Mouse (Mus musculus) MEL (cell line): ENCODE data around the gene Nop2.

Source experiments
- MAZ ChIP-seq: IDR thresholded peaks from 2 replicates; pipeline ENCODE4 v1.6.1; 2012; ENCODE audit warnings: low read depth, mild to moderate bottlenecking, inconsistent platforms, low read length, improper control_type of control experiment
- USF1 ChIP-seq: IDR thresholded peaks from 2 replicates; pipeline ENCODE4 v1.6.1; 2014; ENCODE audit warnings: low read depth, mild to moderate bottlenecking, inconsistent platforms, low read length, improper control_type of control experiment, moderate library complexity
- ZC3H11A ChIP-seq: IDR thresholded peaks from 2 replicates; pipeline ENCODE4 v1.6.1; 2012; ENCODE audit warnings: low read depth, mild to moderate bottlenecking, inconsistent platforms, low read length, improper control_type of control experiment

GRCm38 (mm10) chr6:125191332-125192015 is 59.8 kb downstream of the Nop2 start, which contains the start of the genes Ncapd2 and Mrpl51:
- TF ChIP-seq USF1: peak; percentile 18; the same call in 1 of the 2 replicates
- no peak for TF ChIP-seq MAZ
- TF ChIP-seq ZC3H11A: no peak
